Mouse (Mus musculus) adrenal gland, postnatal 14 days (tissue): ENCODE measurements around the gene Baz2a. TPM values are rescaled to one million over a fixed set of nuclear protein-coding genes. Genes with fewer than 3 reads are reported as not detected.

ENCODE experiments used
- microRNA-seq, 2 experiments: library from miRNA; unstranded; fragments of <30 nt; microRNA quantifications; one replicate each; pipeline ENCODE4 v1.2.0; 2021
- total RNA-seq: library from RNA; stranded (reverse); gene quantifications from 2 replicates; pipeline ENCODE4 v1.2.3, GENCODE M21; 2021

The Baz2a gene
- total RNA-seq, 1 experiment from 2014 or later, result 44.3 TPM

Small RNA genes within 50 kb of the gene (microRNA-seq; reads per million reads assigned to microRNA genes)
- gene Mir677, result 49.5 to 64.0 reads per million in 2 experiments

Other genes starting within 250 kb of the Baz2a start
- not detected in 2 replicates for gene Rdh19, start 241.6 kb upstream of the Baz2a start, total RNA-seq
- gene Rdh16f2, start 225.1 kb upstream of the Baz2a start, total RNA-seq, result 1.4 TPM in 1 of 2 replicates, not detected in the other
- 3.9 and 81.0 TPM in 2 replicates for gene Rdh7, start 202.8 kb upstream of the Baz2a start, total RNA-seq
- 0.56 and 1.7 TPM in 2 replicates for gene Sdr9c7, start 193.1 kb upstream of the Baz2a start, total RNA-seq
- gene Hsd17b6, start 84.0 kb upstream of the Baz2a start, total RNA-seq, result 0.56 and 7.7 TPM in 2 replicates
- gene Prim1, start 76.4 kb upstream of the Baz2a start, total RNA-seq, result 11.0 and 13.6 TPM in 2 replicates
- gene Naca, start 56.0 kb upstream of the Baz2a start, total RNA-seq, result 617 and 658 TPM in 2 replicates
- gene Ptges3, start 32.6 kb upstream of the Baz2a start, total RNA-seq, result 157 and 172 TPM in 2 replicates
- 4,143 and 4,276 TPM in 2 replicates for gene Atp5b, start 8.3 kb upstream of the Baz2a start, total RNA-seq
- 73.9 and 78.9 TPM in 2 replicates for gene Rbms2, start 88.7 kb downstream of the Baz2a start, total RNA-seq
- gene Gls2, start 102.9 kb downstream of the Baz2a start, total RNA-seq, result 2.9 and 31.3 TPM in 2 replicates
- gene Spryd4, start 120.2 kb downstream of the Baz2a start, total RNA-seq, result 18.9 and 21.5 TPM in 2 replicates
- not detected in 2 replicates for gene Mip, start 134.3 kb downstream of the Baz2a start, total RNA-seq
- gene Timeless, start 140.5 kb downstream of the Baz2a start, total RNA-seq, result 16.5 and 19.3 TPM in 2 replicates
- 2.0 and 46.2 TPM in 2 replicates for gene Apon, start 162.5 kb downstream of the Baz2a start, total RNA-seq
- gene Apof, start 177.1 kb downstream of the Baz2a start, total RNA-seq, result 10.4 and 138 TPM in 2 replicates
- 22.0 and 25.3 TPM in 2 replicates for gene Stat2, start 179.0 kb downstream of the Baz2a start, total RNA-seq
- 0.26 TPM in 1 of 2 replicates, not detected in the other for gene Il23a, start 207.2 kb downstream of the Baz2a start, total RNA-seq
- gene Pan2, start 211.8 kb downstream of the Baz2a start, total RNA-seq, result 22.2 and 27.0 TPM in 2 replicates
- 150 and 152 TPM in 2 replicates for gene Cnpy2, start 230.9 kb downstream of the Baz2a start, total RNA-seq
- gene Cs, start 246.2 kb downstream of the Baz2a start, total RNA-seq, result 918 and 1,019 TPM in 2 replicates